Mouse (Mus musculus) cerebellum, adult 2 months (tissue): ENCODE data around the gene Naa35.

Experiments
- CTCF ChIP-seq: fragments of 200-500 bp; IDR thresholded peaks from 2 replicates; pipeline ENCODE4 v1.5.1; 2011; ENCODE audit warnings: low read depth, mild to moderate bottlenecking, control low read depth, low read length, moderate library complexity, borderline replicate concordance; ENCODE audit not compliant: insufficient read depth
- POLR2A ChIP-seq: fragments of 200-500 bp; IDR thresholded peaks from 2 replicates; pipeline ENCODE4 v1.6.1; 2011; ENCODE audit warnings: low read length, control low read depth, borderline replicate concordance; ENCODE audit not compliant: insufficient read depth

DNA sequence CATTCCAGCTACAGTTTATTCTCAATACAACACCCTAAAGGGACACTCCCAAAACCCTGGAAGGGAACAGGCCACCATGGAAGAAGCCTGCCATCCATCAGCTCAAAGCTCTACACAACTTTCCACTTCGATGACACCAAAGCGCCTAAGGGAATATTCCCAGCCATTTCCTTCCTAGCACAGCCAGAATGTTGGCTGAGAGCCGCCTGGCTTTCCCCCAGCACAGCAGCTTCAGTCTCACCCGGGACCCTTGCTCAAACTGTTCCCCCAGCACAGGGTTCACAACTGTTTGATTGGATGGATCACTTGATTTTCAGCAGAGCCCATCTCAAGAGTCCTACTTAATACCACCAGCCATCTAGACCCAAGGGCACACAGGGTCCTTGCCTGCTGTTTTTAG, 37.3 kb upstream of the Naa35 start:
- TF ChIP-seq POLR2A (no peak), CTCF (no peak)
